Mouse (Mus musculus): ENCODE measurements around the gene 6030498E09Rik. TPM values are rescaled to one million over a fixed set of nuclear protein-coding genes. Genes with fewer than 3 reads are reported as not detected.

The 6030498E09Rik gene
- 0.06 TPM in 1 of 2 replicates, not detected in the other for polyA plus RNA-seq (2012; rRNA removed)

DNA sequence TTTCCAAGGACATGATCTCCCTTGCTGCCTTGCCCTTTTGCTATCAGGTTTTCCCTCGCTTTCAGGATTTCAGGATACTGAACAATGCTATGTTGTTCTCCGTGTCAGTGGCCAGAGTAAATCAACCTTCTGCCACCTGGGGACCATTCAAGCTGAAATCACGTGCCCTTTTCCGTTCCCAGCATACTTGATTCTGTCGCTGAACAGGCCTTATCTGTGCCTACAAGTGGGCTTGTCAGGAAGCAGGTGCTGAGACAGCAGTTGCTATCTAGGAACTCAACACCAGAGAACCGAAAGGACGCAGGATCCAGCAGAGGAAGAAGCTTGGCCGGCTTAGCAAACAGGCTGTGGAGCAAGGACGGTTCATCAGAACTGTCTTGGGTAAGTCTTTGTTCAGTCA is at the start of gene 6030498E09Rik:
6030498E09Rik (plus strand) TSS at position 194 of the 400 bp plus-strand sequence.

Other genes starting within 250 kb of the 6030498E09Rik start
- 18.4 and 19.9 TPM in 2 replicates for gene Cul4b, start 196.5 kb upstream of the 6030498E09Rik start, polyA plus RNA-seq (2012; rRNA removed)
- gene Mcts1, start 172.1 kb upstream of the 6030498E09Rik start, polyA plus RNA-seq (2012; rRNA removed): 115 and 118 TPM in 2 replicates
- 22.9 and 23.5 TPM in 2 replicates for gene C1galt1c1, start 137.6 kb upstream of the 6030498E09Rik start, polyA plus RNA-seq (2012; rRNA removed)